Mouse (Mus musculus) hindbrain, embryonic 11.5 days (tissue): Measurements from ENCODE around the gene Prr36. TPM values are rescaled to one million over a fixed set of nuclear protein-coding genes. Genes with fewer than 3 reads are reported as not detected.
A peak's percentile ranks its signal among the peaks of the same experiment; 100 is the strongest.

Source experiments
- ATAC-seq: fragments of 200-750 bp; cut with Nextera tagmentation; 2 replicates; pipeline ENCODE4 v1.8.0; 2017; ENCODE audit warnings: mild to moderate bottlenecking, moderate TSS enrichment, moderate library complexity; ENCODE audit not compliant: low FRiP score
- DNase-seq: peaks from one replicate; pipeline ENCODE4 v3.0.0-alpha.2; 2015; ENCODE audit warnings: low spot score
- H3K27ac ChIP-seq: fragments of 300-500 bp; sonication (generic); 2 replicates; pipeline ENCODE4 v1.5.1; 2014; ENCODE audit warnings: mild to moderate bottlenecking, low read depth, low read length
- H3K27me3 ChIP-seq: fragments of 300-500 bp; sonication (generic); 2 replicates; pipeline ENCODE4 v1.6.1; 2014; ENCODE audit warnings: mild to moderate bottlenecking, low read length, moderate library complexity, mixed read lengths; ENCODE audit not compliant: control insufficient read depth, insufficient read depth
- H3K36me3 ChIP-seq: fragments of 300-500 bp; sonication (generic); 2 replicates; pipeline ENCODE4 v1.6.1; 2014; ENCODE audit warnings: mild to moderate bottlenecking, low read length, moderate library complexity, mixed read lengths; ENCODE audit not compliant: control insufficient read depth, insufficient read depth
- H3K4me1 ChIP-seq: fragments of 300-500 bp; sonication (generic); replicated peaks from 2 replicates; pipeline ENCODE4 v1.6.1; 2014; ENCODE audit warnings: low read length, mixed read lengths; ENCODE audit not compliant: control insufficient read depth, insufficient read depth
- H3K4me2 ChIP-seq: fragments of 300-500 bp; sonication (generic); replicated peaks from 2 replicates; pipeline ENCODE4 v1.6.1; 2014; ENCODE audit warnings: mild to moderate bottlenecking, low read depth, low read length
- H3K4me3 ChIP-seq: fragments of 300-500 bp; sonication (generic); 2 replicates; pipeline ENCODE4 v1.5.1; 2014; ENCODE audit warnings: low read depth, low read length
- H3K9ac ChIP-seq: fragments of 300-500 bp; sonication (generic); 2 replicates; pipeline ENCODE4 v1.6.1; 2014; ENCODE audit warnings: low read depth, low read length
- H3K9me3 ChIP-seq: fragments of 300-500 bp; sonication (generic); 2 replicates; pipeline ENCODE4 v1.6.1; 2016; ENCODE audit warnings: low read length; ENCODE audit not compliant: control insufficient read depth
- WGBS: fragments of 180-500 bp; shearing (Covaris S2); extraction: QIAGEN DNeasy Blood & Tissue Kit; methylation state at CpG from one replicate; pipeline ENCODE4 v1.1.7; 2014; 5-methylcytosine and 5-hydroxymethylcytosine counted together
- polyA plus RNA-seq: library from polyadenylated mRNA; unstranded; fragments of >200 nt; fragmentation: Nextera tagmentation; extraction: Ambion mirVana; gene quantifications from 2 replicates; pipeline ENCODE4 v1.2.1, GENCODE M21; 2014

Prr36 gene
- polyA plus RNA-seq, 1 experiment from 2014 or later, result 33.5 TPM

GRCm38 (mm10) chr8:4212809-4213209, 4.5 kb downstream of the Prr36 start:
- peaks cover 7% of the 10 kb centered on the region; the same call in 1 of the 2 replicates for H3K36me3 ChIP-seq
- DNase-seq (peak; percentile 38), ATAC-seq (no peak)
- peak overlapping the region; percentile 78 for H3K4me2 ChIP-seq
- H3K27ac ChIP-seq, result no peak overlapping the region
- no peaks in the 10 kb centered on the region for H3K9me3 ChIP-seq
- peaks cover 2% of the 10 kb centered on the region; the same call in 1 of the 2 replicates for H3K27me3 ChIP-seq
- peak overlapping the region; percentile 3 for H3K9ac ChIP-seq
- WGBS, result 0% methylated on average over 24 of the region's 25 CpGs
- H3K4me3 ChIP-seq, result peak overlapping the region; percentile 30
- H3K4me1 ChIP-seq, result peaks cover 10% of the 10 kb centered on the region

- Histone ChIP-seq H3K36me3 (peaks cover 7% of the 10 kb centered on the region; the same call in 1 of the 2 replicates), H3K9me3 (no peaks in the 10 kb centered on the region), H3K4me3 (no peak overlapping the region), H3K27ac (no peak overlapping the region), H3K4me1 (peaks cover 10% of the 10 kb centered on the region), H3K27me3 (peaks cover 15% of the 10 kb centered on the region), H3K4me2 (no peak overlapping the region), H3K9ac (no peak overlapping the region)
- no peak for DNase-seq
- 81% methylated on average over 6 of the region's 6 CpGs for WGBS
- ATAC-seq, result no peak
These were observed 6.2 kb downstream of the Prr36 start for GRCm38 (mm10) chr8:4211097-4211496.

- H3K4me2 ChIP-seq, result no peak overlapping the region
- H3K27ac ChIP-seq, result no peak overlapping the region
- WGBS, result 51% methylated on average over 2 of the region's 2 CpGs
- no peaks in the 10 kb centered on the region; the same call in none of the 2 replicates for H3K4me1 ChIP-seq
- no peaks in the 10 kb centered on the region for H3K9me3 ChIP-seq
- DNase-seq (no peak), ATAC-seq (no peak)
- H3K36me3 ChIP-seq, result peaks cover 7% of the 10 kb centered on the region; the same call in 1 of the 2 replicates
- no peak overlapping the region for H3K9ac ChIP-seq
- no peak overlapping the region for H3K4me3 ChIP-seq
- peaks cover 28% of the 10 kb centered on the region for H3K27me3 ChIP-seq
These were observed 10.3 kb downstream of the Prr36 start for GRCm38 (mm10) chr8:4207016-4207350.

DNA sequence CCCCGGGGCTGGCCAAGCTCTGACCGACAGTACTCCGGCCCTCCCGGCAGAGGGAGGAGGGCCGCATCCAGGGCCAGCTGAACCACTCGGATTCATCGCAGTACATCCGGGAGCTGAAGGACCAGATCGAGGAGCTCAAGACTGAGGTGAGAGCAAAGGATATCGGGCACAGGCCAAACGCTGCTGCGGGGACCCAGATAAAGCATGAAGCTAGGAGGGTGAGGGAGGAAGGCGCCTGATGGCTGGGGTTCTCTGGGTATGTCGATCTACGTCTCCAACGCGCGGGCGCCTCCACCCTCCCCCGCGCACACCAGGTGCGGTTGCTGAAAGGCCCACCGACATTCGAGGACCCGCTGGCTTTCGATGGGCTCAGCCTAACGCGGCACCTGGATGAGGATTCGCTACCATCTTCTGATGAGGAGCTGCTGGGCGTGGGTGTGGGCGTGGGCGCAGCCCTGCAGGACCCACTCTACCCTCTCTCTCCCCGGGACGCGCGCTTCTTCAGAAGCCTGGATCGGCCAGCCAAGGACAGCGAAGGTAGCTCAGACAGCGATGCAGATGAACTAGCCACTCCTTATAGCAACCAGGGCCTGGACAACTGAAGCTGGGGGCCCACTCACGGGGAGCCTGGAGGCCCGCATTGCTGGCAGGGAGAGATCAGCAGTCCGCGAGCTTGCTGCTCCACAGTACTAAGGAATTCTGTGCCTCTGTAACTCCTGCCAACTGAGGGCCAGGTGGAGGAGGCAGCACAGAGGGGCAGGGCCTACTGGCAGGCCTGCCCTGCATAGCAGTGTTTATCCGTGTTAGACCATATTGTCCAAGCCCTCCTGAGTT, 10.9 kb downstream of the Prr36 start:
- no peaks in the 10 kb centered on the region for H3K9me3 ChIP-seq
- no peaks in the 10 kb centered on the region; the same call in none of the 2 replicates for H3K4me1 ChIP-seq
- peaks cover 7% of the 10 kb centered on the region; the same call in 1 of the 2 replicates for H3K36me3 ChIP-seq
- DNase-seq, result peak; percentile 39
- H3K27ac ChIP-seq, result no peak overlapping the region
- peak overlapping the region; percentile 19; the same call in 1 of the 2 replicates for H3K9ac ChIP-seq
- H3K4me3 ChIP-seq, result no peak overlapping the region
- H3K27me3 ChIP-seq, result peaks cover 28% of the 10 kb centered on the region
- 10% methylated on average over 40 of the region's 44 CpGs for WGBS
- 0 out of 2 replicates have a peak, but pooled peaks have one; percentile 8 for ATAC-seq
- H3K4me2 ChIP-seq, result no peak overlapping the region

DNA sequence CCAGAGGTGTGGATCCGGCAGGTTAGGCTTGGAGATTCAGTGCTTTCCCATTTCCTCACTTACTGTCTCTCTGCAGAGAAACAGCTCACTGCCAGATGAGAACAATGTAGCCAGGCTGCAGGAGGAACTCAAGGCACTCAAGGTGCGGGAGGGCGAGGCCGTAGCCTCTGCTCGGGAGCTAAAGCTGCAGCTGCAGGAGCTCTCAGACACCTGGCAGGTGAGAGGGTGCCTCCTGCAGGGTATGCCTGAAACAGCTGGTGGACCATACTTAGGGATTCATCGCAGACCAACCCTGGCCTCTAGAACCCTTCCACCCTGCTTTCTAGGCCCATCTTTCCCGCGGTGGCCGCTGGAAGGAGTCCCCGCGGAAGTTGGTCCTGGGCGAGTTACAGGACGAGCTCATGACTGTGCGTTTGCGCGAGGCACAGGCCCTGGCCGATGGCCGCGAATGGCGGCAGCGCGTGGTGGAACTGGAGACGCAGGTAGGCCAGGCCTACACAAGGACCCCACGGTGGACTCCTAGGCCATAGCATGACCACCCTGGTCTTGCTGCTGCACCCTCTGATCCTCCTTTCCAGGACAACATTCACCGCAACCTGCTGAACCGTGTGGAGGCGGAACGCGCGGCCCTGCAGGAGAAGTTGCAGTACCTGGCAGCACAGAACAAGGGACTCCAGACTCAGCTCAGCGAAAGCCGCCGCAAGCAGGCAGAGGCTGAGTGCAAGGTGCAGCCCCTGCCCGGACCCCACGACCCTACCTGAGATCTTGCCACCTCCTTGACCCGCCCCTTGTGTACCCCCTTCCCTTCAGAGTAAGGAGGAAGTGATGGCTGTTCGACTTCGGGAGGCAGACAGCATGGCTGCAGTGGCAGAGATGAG, 11.8 kb downstream of the Prr36 start:
- H3K9me3 ChIP-seq, result no peaks in the 10 kb centered on the region
- no peak for DNase-seq
- WGBS, result 12% methylated on average over 38 of the region's 38 CpGs
- H3K9ac ChIP-seq, result no peak overlapping the region
- H3K4me3 ChIP-seq, result no peak overlapping the region
- no peaks in the 10 kb centered on the region; the same call in none of the 2 replicates for H3K4me1 ChIP-seq
- peaks cover 7% of the 10 kb centered on the region; the same call in 1 of the 2 replicates for H3K36me3 ChIP-seq
- no peak overlapping the region for H3K27ac ChIP-seq
- H3K4me2 ChIP-seq, result no peak overlapping the region
- 0 out of 2 replicates have a peak, but pooled peaks have one; percentile 1 for ATAC-seq
- peaks cover 28% of the 10 kb centered on the region for H3K27me3 ChIP-seq

DNA sequence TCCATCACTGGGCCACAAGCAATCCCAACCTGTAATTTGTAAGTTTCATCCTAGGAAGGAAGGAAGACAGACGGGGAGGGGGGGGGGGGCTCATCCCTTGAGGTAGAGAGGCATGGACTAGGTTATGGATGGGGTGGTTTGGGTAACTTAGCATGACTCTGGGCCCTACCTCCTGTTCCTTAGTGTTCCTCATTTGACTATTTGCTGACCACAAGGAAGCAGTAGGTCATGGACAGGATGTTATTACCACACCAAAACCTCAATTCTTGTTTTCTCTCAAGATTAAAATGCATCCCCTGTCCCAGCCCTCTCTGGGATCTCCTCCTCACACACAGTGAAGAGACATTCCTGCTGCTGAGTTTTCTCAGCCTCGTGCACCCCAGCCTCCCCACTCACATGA, 15.9 kb downstream of the Prr36 start:
- Histone ChIP-seq H3K36me3 (no peaks in the 10 kb centered on the region), H3K9me3 (no peaks in the 10 kb centered on the region), H3K9ac (no peak overlapping the region), H3K27ac (no peak overlapping the region), H3K27me3 (peaks cover 18% of the 10 kb centered on the region), H3K4me2 (no peak overlapping the region), H3K4me3 (no peak overlapping the region), H3K4me1 (no peaks in the 10 kb centered on the region; the same call in 1 of the 2 replicates)
- DNase-seq (no peak), ATAC-seq (no peak)
- WGBS, result 50% methylated on average over 2 of the region's 2 CpGs

DNA sequence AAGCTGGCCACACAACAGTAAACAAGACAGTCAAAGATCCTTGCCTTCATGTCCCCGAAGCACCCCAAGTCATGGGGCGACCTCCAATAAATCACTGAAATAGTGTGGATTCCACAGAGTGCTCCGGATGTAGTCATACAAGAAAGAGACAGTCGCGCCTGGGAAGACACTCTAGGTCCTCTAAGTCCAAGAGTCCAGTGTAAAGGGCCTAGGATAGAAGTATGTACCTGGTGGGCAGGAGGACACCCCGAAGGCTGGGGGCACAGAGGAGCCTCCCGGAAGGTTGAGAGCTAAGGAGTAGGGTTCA, 23.7 kb downstream of the Prr36 start:
- WGBS, result 52% methylated on average over 7 of the region's 7 CpGs
- H3K4me1 ChIP-seq, result peaks cover 8% of the 10 kb centered on the region; the same call in 1 of the 2 replicates
- no peak; the same call in 1 of the 2 replicates for ATAC-seq
- no peak overlapping the region; the same call in 1 of the 2 replicates for H3K4me2 ChIP-seq
- DNase-seq, result no peak
- no peaks in the 10 kb centered on the region for H3K36me3 ChIP-seq
- no peak overlapping the region for H3K27ac ChIP-seq
- H3K9ac ChIP-seq, result no peak overlapping the region
- no peaks in the 10 kb centered on the region for H3K27me3 ChIP-seq
- no peaks in the 10 kb centered on the region for H3K9me3 ChIP-seq
- no peak overlapping the region for H3K4me3 ChIP-seq

DNA sequence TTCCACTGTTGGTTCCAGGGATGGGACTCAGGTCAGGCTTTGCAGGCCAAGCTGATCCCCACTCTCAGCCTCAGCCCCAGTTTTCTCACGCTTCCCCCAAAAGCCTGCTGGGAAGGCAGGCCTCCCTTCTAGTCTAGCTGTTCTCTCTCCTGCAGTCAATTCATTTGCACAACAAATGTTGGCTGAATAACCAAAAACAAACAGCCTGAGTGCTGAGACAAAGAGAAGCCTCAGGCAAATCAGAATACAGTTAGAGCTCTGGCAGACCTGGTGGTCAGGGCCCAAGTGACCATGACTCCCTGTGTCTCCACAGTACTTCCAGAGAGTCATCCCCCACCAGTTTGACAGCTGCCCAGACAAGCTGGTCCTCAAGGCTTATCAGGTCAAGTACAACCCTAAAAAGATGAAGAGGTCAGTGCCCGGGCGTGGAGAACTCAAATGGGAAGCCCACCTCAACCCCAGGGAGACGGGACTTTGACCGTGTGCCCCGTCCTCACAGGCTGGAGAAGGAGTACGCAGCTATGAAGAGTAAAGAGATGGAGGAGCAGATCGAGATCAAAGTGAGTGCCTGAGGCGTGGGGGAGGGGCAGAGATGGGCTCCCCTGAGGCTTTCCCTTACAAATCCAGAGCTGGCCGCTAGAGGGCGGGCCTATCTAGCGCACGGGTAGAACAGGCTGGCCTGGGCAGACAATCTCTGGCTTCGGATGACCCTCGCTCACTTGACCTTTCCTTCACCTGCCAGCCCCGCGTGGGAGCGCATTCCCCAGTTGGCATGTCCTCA, 24.3 kb downstream of the Prr36 start:
- 5% methylated on average over 18 of the region's 18 CpGs for WGBS
- ATAC-seq (peak; percentile 90), DNase-seq (peak; percentile 93)
- Histone ChIP-seq H3K9ac (no peak overlapping the region), H3K36me3 (no peaks in the 10 kb centered on the region), H3K4me1 (peaks cover 8% of the 10 kb centered on the region; the same call in 1 of the 2 replicates), H3K4me3 (no peak overlapping the region), H3K27me3 (no peaks in the 10 kb centered on the region), H3K4me2 (peak overlapping the region; percentile 21; the same call in 1 of the 2 replicates), H3K9me3 (no peaks in the 10 kb centered on the region), H3K27ac (peak overlapping the region; percentile 79)
